Mouse (Mus musculus) embryonic stem cell, embryonic (primary cell): ENCODE measurements around the gene Ppp1r1a.

Source experiments
- CTCF ChIA-PET, 4 experiments: fragments of 300-600 bp in 2 of 4; fragments of 350-600 bp in 2 of 4; sonication (Branson Sonifier 250); formaldehyde crosslinking; loops; one replicate each; lab custom pipeline; 2022; ENCODE audit warnings: inconsistent platforms in 2 of 4; lab: Charles Lee
- POLR2A ChIA-PET, 4 experiments: fragments of 300-600 bp in 2 of 4; fragments of 350-600 bp in 2 of 4; sonication (Branson Sonifier 250); formaldehyde crosslinking; loops; one replicate each; lab custom pipeline; 2022; ENCODE audit warnings: antibody characterized with exemption in 4 of 4, inconsistent platforms in 1 of 4; lab: Charles Lee

The Ppp1r1a gene

DNA sequence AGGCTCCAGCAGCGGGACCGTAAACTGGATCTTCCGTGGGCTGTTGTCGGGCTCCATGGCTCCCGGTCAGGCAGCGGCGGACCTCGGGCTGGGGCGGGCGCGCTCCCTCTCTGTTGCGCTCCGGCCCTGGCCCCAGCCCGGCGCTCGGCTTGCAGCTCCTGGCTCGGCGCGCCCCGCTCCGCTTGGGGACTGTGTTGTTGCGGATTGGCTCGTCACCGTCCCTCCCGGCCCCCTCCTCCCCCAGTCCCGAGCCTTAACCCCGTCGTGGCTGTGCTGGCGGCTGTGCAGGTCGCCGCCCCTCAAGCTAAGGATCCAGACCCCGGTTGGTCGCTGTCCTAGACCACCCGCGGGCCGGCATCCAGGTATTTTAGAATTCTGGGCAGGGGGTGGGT lies at the start of gene Ppp1r1a:
Gene Ppp1r1a, minus strand, starts transcription at position 182 of the 392 bp plus-strand sequence.
- POLR2A ChIA-PET, result interaction anchor here (0.7 to 2.7 kb wide), 13 partner anchors 9 to 185 kb away, joined by 3 to 25 read pairs (median 5); partner anchors contain the start of gene Itga5 (in 1 of the 4)
- CTCF ChIA-PET, result interaction anchor here (0.6 to 1.8 kb wide), 8 partner anchors 9 to 183 kb away, joined by 3 to 17 read pairs (median 4); no protein-coding TSS in a partner anchor

DNA sequence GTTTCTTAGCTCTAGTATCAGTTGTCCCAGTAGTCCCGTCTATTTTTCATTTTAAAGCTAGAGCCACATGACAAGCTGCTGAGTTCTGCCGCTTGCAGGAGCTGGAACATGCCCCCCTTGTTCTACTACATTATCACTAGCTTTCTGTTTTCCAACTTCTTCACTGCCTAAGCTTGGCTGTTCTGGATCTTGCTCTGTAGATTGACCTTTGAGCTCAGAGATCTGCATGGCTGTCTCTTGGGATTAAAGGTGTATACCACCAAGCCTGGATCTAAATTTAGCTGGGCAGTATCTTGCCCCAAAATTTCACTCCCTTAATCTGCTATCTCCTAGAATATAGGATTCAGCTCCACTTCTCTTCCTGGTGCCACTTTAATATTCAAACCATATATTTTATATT lies 48.1 kb upstream of the Ppp1r1a start:
- ChIA-PET POLR2A (no interaction called here), CTCF (no interaction called here)

DNA sequence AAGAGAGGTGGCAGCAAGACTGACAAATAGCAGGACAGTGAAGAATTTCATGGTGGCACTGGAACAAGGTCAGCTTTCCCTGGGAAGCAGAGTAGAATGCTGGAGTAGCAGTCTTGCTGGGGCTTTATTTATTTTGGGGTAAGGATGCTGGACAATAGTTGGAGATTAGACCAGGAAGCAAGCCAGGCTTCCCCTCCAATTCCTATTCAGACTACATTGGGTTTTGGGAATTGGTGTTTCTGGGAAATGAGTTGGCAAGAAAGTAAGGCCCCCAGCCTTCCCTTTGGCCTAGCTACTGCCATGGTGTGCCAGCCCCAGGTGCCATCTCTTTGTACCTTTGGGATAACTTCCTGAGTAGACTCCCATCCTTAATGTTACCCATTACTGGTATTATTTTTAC lies 27.2 kb upstream of the Ppp1r1a start, which contains the start of gene Glycam1:
Gene Glycam1, minus strand, starts transcription at position 101 of the 400 bp plus-strand sequence.
- POLR2A ChIA-PET, result no interaction called here
- CTCF ChIA-PET, result no interaction called here

DNA sequence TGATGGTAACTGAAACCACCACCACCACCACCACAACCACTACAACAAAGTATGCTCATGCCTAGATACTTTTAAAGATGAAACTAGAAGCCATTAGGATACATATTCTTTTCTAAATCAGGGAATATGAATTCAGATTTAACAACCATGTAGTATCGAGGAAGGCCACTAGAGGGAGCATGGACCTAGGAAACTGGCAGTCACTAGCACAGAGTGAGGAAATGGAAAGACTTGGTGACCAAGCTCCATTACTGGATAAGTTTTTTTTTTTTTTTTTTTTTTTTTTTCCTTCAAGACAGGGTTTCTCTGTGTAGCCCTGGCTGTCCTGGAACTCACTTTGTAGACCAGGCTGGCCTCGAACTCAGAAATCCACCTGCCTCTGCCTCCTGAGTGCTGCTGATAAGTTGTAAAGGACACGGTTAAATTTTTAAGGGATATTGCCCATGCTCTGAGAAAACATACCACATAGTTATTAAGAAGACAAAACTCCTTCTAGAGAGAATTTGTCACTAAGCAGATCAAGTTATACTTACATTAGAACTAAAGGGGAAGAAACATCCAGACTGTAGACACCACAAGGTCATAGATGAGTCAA lies 14.4 kb upstream of the Ppp1r1a start:
- POLR2A ChIA-PET, result interaction anchor here in 1 of 4 experiments (0.6 to 1.5 kb wide), 4 partner anchors 15 to 346 kb away, joined by 3 read pairs; partner anchors contain the start of gene Ppp1r1a
- CTCF ChIA-PET, result interaction anchor here (0.6 to 2.6 kb wide), 27 partner anchors 10 to 385 kb away, joined by 3 to 23 read pairs (median 4); partner anchors contain the start of genes Ppp1r1a (in 3 of the 4) and Pde1b (in 1 of the 4)

DNA sequence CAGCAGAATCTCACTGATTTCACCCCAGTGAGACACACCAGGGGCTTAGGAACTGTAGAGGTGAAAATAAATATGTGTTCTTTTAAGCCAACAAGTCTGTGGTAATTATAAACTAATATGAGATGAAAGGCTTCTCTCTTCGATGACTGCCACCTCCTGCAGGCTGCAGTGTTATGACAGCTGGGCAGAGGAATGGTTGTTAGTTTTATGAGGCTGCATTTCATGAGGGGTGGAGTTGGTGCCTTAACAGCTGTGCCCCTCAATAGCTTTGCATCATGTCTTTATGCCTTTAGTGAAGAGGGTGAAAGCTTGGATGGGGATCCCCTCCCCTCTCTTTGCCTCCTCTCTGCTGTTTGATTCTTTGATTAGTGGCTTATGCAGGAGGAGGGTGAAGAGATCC lies 13.2 kb upstream of the Ppp1r1a start:
- CTCF ChIA-PET, result interaction anchor here in 2 of 4 experiments (1.0 to 3.1 kb wide), 3 partner anchors 20 to 68 kb away, joined by 3 to 23 read pairs (median 11); no protein-coding TSS in a partner anchor
- POLR2A ChIA-PET, result interaction anchor here in 1 of 4 experiments (1.2 kb wide), 1 partner anchor 209 kb away, joined by 3 read pairs; no protein-coding TSS in a partner anchor

DNA sequence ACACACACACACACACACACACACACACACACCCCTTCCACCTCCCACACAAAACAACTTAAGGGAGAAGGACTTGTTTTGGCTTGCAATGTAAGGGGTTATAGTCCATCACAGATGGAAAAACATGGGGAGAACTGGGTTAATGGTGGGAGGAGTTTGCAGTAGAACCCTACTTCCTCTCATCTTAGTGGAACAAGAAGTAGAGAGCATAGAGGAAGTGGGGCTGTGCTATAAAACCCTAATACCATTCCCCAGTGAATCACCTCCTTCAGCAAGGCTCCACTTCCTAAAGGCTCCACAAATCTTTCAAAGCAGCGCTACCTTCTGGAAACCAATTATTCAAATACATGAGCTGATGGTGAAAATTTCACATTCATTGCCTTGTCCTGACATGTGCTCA lies 11.7 kb upstream of the Ppp1r1a start:
- ChIA-PET POLR2A (no interaction called here), CTCF (interaction anchor here in 2 of 4 experiments (0.7 to 3.1 kb wide), 3 partner anchors 12 to 19 kb away, joined by 3 to 11 read pairs (median 6); partner anchors contain the start of gene Ppp1r1a (in 1 of the 2))

DNA sequence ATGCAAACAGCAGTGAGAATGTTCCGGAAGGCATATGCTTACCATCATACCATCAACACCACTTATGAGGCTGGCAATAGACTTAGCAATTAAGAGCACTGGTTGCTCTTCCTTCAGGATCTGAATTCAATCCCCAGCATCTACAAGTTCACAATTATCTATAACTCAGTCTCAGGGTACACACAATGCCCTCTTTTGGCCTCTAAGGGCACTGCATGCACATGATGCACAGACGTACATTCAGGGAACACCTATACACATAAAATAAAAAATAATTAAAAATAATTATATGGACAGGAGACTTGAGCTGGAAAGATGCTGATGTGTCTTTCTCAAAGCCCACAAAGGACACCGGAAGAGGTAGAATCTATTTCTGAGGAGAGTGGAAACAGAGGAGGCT lies 10.2 kb upstream of the Ppp1r1a start:
- POLR2A ChIA-PET, result interaction anchor here in 1 of 4 experiments (0.9 kb wide), 1 partner anchor 28 kb away, joined by 3 read pairs; no protein-coding TSS in a partner anchor

DNA sequence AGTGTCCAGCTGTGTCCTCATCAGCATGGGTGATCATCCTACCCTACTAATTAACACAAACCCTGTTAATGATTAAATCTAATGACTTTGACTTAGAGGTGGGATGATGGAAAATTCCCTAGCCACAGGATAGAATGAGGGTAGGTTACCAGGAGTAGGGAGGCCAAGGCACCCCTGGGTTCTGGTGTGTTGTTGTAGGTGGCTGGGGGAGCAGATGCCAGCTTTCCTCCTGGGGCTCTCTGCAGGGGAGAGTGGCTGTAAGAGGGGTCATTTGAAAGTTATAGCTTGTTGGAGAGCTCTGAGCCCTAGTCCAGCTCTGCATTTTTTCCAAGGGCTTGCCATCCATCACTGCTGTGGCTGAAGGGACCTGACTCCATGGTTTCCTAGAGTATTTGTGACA lies 4.7 kb upstream of the Ppp1r1a start:
- POLR2A ChIA-PET, result interaction anchor here in 3 of 4 experiments (0.6 to 1.3 kb wide), 4 partner anchors 12 to 1199 kb away, joined by 3 to 6 read pairs (median 4); no protein-coding TSS in a partner anchor

More for the DNA sequence above, 10.2 kb upstream of the Ppp1r1a start:
- CTCF ChIA-PET, result interaction anchor here (1.0 to 1.8 kb wide), 8 partner anchors 17 to 121 kb away, joined by 3 to 10 read pairs (median 4); no protein-coding TSS in a partner anchor

DNA sequence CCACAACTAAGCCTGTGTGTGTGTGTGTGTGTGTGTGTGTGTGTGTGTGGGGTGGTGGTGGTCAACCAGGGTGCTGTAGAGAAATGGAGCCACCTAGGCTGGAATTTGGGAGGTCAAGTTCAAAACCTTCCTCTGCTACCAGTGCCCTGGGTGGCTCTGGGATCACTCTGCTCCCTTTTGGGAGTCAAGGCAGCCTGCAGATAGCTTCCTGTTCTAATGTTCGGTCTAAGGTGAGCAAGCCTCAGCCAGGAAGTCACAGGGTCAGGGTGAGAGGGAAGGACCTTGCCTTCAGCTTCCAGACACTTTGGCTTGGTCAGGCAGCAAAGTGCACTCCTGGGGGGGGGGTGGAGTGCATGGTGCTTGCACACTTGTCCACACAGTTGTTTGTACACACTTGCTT lies 2.8 kb upstream of the Ppp1r1a start:
- POLR2A ChIA-PET, result no interaction called here
- CTCF ChIA-PET, result interaction anchor here in 2 of 4 experiments (0.6 to 1.2 kb wide), 3 partner anchors 10 to 18 kb away, joined by 3 to 5 read pairs (median 5); no protein-coding TSS in a partner anchor

More for the DNA sequence above, 4.7 kb upstream of the Ppp1r1a start:
- CTCF ChIA-PET, result interaction anchor here (1.2 to 2.7 kb wide), 6 partner anchors 10 to 12 kb away, joined by 3 to 14 read pairs (median 6); no protein-coding TSS in a partner anchor

DNA sequence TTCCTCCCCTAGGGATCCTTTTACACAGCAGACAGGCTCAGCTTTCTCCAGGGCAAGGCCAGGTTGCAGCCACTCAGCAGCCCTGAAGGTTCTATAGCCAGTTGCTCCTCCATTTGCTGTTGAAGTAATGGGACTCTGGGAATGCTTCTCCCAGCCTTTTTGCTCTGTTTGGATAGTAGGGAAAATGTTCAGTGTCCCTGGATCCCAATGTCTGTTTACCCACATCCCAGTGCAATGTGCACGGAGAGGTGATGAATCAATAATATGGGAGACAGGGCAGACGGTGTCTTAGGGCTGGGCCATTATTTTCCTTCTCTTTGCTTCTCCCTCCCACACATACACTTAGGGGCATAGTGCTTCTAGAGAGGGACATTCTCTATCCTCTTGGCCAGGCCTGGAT lies 1.5 kb upstream of the Ppp1r1a start:
- CTCF ChIA-PET, result interaction anchor here (0.5 to 1.2 kb wide), 4 partner anchors 9 to 1432 kb away, joined by 5 to 10 read pairs (median 6); no protein-coding TSS in a partner anchor
- POLR2A ChIA-PET, result interaction anchor here in 1 of 4 experiments (0.9 kb wide), 1 partner anchor 9 kb away, joined by 3 read pairs; no protein-coding TSS in a partner anchor

DNA sequence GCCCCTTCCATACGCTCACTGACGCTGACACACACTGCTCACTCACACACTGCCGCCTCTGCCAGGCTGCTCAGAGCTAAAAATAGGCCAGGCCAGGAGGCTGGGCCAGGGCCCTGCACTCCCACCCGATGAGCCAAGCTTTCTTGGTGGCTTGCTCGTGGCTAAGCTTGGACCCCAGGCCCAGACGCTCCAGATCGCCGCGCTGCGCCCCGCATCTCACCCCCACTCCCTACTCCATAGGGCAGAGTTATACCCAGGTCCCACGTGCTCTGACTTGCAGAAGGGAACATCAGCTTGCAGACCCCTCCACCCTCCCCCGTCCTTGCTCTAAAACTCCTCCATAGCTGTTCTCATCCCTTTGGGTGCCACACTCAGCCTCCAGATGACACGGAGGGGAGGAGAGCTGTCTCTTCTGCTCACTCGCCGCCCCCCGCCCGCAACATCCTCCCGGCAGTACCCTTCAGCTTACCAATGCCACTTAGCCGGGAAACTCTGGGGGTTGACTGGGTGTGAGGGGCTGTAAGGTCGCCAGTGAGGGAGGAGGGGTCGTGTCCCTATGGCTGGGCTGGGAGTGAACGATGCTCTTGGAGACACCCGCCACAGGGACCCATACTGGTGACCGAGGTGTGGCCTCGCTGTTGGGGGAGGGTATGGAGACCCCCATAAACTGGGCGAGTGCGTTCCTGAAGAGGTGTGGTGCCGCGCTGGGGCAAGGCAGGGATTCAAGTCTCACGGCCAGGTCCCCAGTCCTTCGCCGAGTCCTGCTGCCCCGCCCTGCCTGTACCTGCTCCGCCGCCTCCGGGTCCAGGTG lies 587 bp downstream of the Ppp1r1a start:
- ChIA-PET POLR2A (interaction anchor here (0.7 to 2.7 kb wide), 14 partner anchors 9 to 171 kb away, joined by 3 to 25 read pairs (median 5); partner anchors contain the start of gene Itga5 (in 2 of the 4)), CTCF (interaction anchor here in 3 of 4 experiments (0.6 to 1.8 kb wide), 6 partner anchors 8 to 54 kb away, joined by 3 to 17 read pairs (median 4); no protein-coding TSS in a partner anchor)

DNA sequence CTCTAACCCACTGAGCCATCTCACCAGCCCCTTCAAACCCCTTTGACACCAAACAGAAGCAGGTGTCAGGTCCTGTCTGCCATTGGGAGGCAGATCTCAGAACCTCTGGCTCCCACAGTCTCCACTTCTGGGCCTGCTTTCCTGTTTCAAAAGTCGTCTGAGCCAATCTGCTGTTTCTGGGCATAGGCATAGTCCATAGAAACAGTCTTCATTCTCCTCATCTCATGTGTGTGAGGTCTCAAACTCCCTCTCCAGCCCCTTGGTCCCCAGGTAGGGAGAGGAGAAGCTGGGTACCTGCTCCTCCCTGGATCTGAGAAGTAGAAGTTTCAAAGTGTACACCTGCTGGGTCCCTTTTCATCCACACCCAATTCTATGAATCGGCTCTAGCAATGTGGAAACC lies 1.3 kb downstream of the Ppp1r1a start:
- CTCF ChIA-PET, result no interaction called here
- POLR2A ChIA-PET, result interaction anchor here in 3 of 4 experiments (0.6 to 2.7 kb wide), 14 partner anchors 10 to 170 kb away, joined by 3 to 25 read pairs (median 5); partner anchors contain the start of gene Itga5 (in 1 of the 3)

DNA sequence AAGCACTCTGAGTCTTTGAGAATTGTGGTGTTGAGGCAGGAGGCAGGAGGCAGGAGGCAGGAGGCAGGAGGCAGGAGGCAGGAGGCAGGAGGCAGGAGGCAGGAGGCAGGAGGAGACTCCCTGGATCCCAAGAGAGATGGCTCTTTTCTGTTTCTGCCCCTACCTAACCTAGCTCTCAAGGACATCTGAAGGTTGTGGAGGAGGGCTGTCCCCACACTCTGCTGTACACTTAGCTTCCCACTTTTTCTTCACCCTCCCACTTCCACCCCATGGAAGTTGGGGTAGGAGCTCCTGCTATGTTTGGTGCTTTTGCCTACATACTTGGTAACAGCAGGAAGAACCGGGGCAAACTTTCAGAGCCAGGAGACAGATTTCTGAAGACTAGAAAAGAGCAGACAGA lies 2.0 kb downstream of the Ppp1r1a start:
- ChIA-PET CTCF (no interaction called here), POLR2A (interaction anchor here in 3 of 4 experiments (0.6 to 1.1 kb wide), 5 partner anchors 13 to 232 kb away, joined by 3 to 5 read pairs (median 3); no protein-coding TSS in a partner anchor)

DNA sequence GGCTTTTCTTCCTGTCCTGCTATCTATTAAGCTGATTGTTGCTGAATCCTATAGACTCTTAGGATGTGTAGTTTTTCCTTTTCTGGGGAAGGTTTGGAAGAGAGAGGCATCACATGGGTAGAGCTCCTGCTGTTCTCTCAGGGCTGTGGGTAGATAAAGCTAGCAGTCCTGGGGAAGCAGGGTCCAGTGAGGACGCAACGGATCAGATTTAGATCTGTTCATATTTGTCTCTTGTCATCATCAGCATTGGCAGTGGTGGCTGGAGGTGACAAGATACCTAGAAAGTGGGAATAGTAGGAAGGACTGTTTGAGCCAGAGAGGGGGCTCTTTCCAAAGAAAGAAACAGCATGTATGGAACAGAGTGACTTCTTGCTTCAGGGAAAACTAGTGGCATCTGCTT lies 2.8 kb downstream of the Ppp1r1a start:
- ChIA-PET POLR2A (interaction anchor here in 2 of 4 experiments (0.5 to 2.6 kb wide), 2 partner anchors 12 to 20 kb away, joined by 4 to 10 read pairs; no protein-coding TSS in a partner anchor), CTCF (no interaction called here)

DNA sequence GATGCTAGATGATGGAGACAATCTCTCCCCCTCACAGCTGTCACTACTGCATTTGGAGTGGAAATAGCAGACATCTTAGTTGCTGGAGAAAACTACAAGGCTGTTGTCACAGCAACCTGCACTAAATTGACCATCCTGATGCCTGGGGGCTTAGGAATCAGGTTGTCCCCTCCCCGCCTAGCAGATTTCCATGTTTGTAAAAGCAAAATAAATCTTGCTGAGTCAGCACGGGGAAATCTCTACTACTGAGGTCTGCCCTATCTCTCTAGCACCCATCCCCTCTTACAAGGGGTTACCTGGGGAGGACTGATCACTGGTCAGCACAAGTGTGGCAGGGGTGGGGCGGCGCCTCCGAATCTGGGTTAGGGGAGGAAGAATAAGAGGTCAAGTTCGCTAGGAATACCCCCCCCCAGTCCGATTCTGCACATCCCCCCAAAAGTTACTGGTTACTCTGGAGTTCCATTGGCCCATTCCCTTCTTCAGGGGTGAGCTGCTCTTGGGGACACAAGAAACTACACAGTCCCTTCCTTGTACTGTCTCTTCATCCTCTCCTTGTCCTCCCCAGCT lies 3.7 kb downstream of the Ppp1r1a start:
- POLR2A ChIA-PET, result interaction anchor here in 2 of 4 experiments (0.9 to 2.6 kb wide), 4 partner anchors 10 to 32 kb away, joined by 4 to 10 read pairs (median 6); no protein-coding TSS in a partner anchor
- CTCF ChIA-PET, result interaction anchor here in 1 of 4 experiments (1.2 kb wide), 1 partner anchor 53 kb away, joined by 3 read pairs; no protein-coding TSS in a partner anchor

DNA sequence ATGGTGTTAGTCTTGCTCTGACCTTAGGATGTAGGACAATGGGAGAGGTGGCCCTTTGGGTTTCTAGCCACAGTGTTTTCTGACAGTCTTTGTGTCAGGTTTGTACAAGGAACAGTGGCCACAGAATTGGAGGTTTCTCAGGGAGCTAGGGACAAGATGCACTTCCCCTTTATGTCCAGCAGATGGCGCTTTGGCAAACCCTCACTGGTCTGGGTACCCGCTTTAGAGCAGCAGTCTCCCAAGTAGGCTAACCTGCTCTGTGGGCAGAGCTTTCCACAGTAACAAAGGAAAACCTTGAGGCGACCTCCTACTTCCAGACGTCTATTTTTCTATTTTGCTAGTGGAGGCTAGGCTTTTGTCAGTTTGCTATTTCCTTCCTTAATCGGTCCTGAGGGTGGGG lies 7.4 kb downstream of the Ppp1r1a start:
- ChIA-PET CTCF (interaction anchor here (0.5 to 2.3 kb wide), 44 partner anchors 8 to 429 kb away, joined by 3 to 23 read pairs (median 4); partner anchors contain the start of gene Pde1b (in 1 of the 4)), POLR2A (interaction anchor here in 3 of 4 experiments (0.5 to 3.0 kb wide), 14 partner anchors 8 to 1130 kb away, joined by 3 to 20 read pairs (median 4); partner anchors contain the start of gene Pde1b (in 1 of the 3))

DNA sequence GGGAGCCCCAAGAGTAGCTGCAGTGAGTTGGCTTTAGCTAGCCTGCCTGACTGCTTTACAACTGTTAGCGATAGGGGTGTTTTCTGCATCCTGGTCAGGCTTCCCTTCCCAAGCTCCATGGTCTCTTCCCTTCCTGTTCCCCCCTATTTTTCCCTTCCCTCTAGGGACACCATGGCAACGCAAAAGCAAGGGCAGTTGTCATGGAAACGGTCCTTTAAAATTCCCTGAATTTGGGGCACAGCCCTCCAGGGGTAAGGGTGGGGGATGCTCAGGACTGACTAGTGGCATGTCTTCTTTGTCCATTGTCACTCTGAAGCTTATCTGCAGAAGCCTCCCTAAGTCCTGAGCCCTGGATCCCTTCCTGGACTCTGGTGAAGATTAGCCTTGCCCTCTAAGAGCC lies 14.6 kb downstream of the Ppp1r1a start:
- ChIA-PET POLR2A (interaction anchor here in 3 of 4 experiments (0.6 to 3.9 kb wide), 15 partner anchors 8 to 592 kb away, joined by 3 to 18 read pairs (median 5); partner anchors contain the start of genes Ppp1r1a (in 2 of the 3) and Pde1b (in 1 of the 3)), CTCF (interaction anchor here in 2 of 4 experiments (0.6 to 1.0 kb wide), 2 partner anchors 17 to 29 kb away, joined by 4 to 5 read pairs; no protein-coding TSS in a partner anchor)
